Mouse (Mus musculus) lung, adult 2 months (tissue): ENCODE results near the gene Tlk2. TPM values are rescaled to one million over a fixed set of nuclear protein-coding genes. Genes with fewer than 3 reads are reported as not detected.
"Not testable (repeated sequence)": the region's sequence is repeated elsewhere in the genome, so short reads cannot be mapped to it uniquely, and the experiment has no call there.

Experiments used
- DNase-seq: peaks from one replicate; pipeline ENCODE4 v3.0.0; 2022
- H3K4me1 ChIP-seq: fragments of 200-500 bp; 2 replicates; pipeline ENCODE4 v1.6.1; 2011; ENCODE audit warnings: low read length; ENCODE audit not compliant: control insufficient read depth, insufficient read depth
- H3K4me3 ChIP-seq: fragments of 200-500 bp; replicated peaks from 2 replicates; pipeline ENCODE3; 2011; ENCODE audit warnings: low read depth, mild to moderate bottlenecking, control low read depth, low read length; ENCODE audit errors: extremely low read depth
- CTCF ChIP-seq: fragments of 200-500 bp; IDR thresholded peaks from 2 replicates; pipeline ENCODE4 v1.5.1; 2011; ENCODE audit warnings: mild to moderate bottlenecking, low read length, control low read depth; ENCODE audit not compliant: insufficient read depth
- POLR2A ChIP-seq: fragments of 200-500 bp; IDR thresholded peaks from 2 replicates; pipeline ENCODE4 v1.6.1; 2011; ENCODE audit warnings: low read depth, mild to moderate bottlenecking, control low read depth, low read length, borderline replicate concordance; ENCODE audit errors: extremely low read depth
- WGBS: fragments of 180-500 bp; shearing (Covaris S2); methylation state at CpG from one replicate; pipeline ENCODE4 v1.1.7; 2018; 5-methylcytosine and 5-hydroxymethylcytosine counted together
- polyA plus RNA-seq: library from polyadenylated mRNA; depleted of rRNA; stranded (reverse); fragments of >200 nt; gene quantifications from 2 replicates; pipeline ENCODE4 v1.2.3, GENCODE M21; 2012; rRNA removed

The Tlk2 gene
- 11.8 and 13.5 TPM in 2 replicates for polyA plus RNA-seq

DNA sequence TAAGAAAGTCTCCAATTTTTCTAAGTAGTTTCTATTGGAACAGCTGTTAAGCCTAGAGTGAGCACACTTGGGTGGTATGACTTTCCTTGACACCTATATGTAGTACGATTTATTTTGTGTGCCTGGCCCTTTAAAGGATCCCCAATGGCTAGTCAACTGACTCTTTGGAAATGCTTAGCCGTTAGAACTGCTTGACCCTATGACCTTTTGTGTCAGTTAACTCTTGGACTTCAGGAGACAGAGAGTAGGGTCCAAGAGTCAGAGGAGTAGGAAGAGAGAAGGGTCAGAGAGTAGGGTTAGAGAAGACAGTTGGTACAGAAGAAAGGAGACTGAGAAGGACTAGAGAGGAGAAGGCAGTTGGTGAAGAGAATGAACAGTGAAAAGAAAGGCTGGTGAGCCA lies at the start of gene Tlk2:
Gene Tlk2, plus strand, starts transcription at position 292 of the 400 bp plus-strand sequence.
- TF ChIP-seq POLR2A (no peak), CTCF (no peak)
- H3K4me1 ChIP-seq: peaks cover 12% of the 10 kb centered on the region
- no peak for DNase-seq
- H3K4me3 ChIP-seq: no peak within 1 kb of the TSS
- 46% methylated on average over 2 of the region's 2 CpGs for WGBS

DNA sequence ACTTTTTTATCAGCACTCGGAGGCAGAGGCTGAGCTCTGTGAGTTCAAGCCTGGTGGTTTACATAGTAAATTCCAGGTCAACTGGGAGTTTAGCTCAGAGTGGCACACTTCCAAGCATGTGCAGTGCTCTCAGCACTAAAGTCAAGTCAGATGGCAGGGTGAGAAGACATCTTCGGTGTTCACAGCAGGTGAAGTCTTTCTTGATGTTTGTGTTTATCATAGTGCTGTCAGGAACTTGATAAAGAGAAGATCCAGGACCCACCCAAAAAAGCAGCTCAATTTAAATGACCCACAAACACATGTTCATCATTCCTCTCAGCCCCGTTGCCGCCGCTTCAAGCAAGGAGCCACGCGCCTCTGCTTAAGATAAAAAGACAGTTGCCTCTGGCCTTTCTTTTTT lies 42.9 kb upstream of the Tlk2 start:
- DNase-seq: no peak
- WGBS: 82% methylated on average over 7 of the region's 7 CpGs
- TF ChIP-seq CTCF: no peak
- no peak for TF ChIP-seq POLR2A
- no peaks in the 10 kb centered on the region for H3K4me1 ChIP-seq
- H3K4me3 ChIP-seq: no peak overlapping the region

DNA sequence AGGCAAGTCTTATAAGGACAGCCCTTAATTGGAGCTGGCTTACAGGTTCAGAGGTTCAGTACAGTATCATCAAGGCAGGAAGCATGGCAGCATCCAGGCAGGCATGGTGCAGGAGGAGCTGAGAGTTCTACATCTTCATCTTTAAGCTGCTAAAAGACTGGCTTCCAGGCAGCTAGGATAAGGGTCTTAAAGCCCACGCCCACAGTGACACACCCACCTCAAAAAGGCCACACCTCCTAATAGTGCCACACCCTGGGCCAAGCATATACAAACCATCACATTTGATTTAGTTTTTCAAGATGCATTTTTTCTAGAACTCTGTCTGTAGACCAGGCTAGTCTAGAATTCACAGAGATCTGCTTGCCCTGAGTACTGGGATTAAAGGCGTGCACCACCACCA lies 41.4 kb upstream of the Tlk2 start:
- H3K4me3 ChIP-seq, DNase-seq, H3K4me1 ChIP-seq: not testable (repeated sequence)
- WGBS: 93% methylated on average over 2 of the region's 2 CpGs

DNA sequence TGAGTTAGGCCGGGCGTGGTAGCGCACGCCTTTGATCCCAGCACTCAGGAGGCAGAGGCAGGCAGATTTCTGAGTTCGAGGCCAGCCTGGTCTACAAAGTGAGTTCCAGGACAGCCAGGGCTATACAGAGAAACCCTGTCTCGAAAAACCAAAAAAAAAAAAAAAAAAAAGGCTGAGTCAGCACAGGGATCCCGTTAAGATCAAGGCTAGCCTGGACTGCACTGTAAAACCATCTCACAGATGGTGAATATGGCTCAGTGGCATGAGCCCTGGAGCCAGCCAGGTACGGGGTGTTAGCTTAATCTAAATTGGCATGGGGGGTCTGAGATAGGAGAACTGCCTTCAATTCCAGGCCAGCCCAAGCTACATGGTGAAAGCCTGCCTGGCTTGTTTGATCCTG lies 38.1 kb upstream of the Tlk2 start:
- H3K4me3 ChIP-seq, DNase-seq: not testable (repeated sequence)
- 93% methylated on average over 8 of the region's 8 CpGs for WGBS

DNA sequence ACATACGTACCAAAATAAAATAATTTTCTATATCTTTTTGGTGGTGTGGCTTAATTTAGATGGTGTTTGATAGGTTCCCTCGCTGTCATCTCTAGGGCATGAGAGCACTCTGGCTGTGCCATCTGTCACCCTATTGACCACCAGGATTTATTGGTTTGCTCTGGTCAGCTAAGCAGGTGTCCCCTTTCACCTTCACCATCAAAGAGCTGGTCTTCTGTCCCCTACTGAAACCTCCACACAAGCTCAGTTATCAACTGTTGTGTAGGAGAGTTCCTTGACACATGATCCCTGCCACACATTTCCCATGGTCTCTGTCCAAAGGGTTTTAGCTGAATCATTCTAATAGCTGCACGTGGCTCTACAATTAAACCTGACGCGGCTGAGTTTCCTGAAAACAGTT lies 37.5 kb upstream of the Tlk2 start:
- no peak for DNase-seq
- TF ChIP-seq CTCF: no peak
- TF ChIP-seq POLR2A: no peak
- 93% methylated on average over 5 of the region's 5 CpGs for WGBS
- Histone ChIP-seq H3K4me1 (no peaks in the 10 kb centered on the region), H3K4me3 (no peak overlapping the region)

More for the DNA sequence above, 38.1 kb upstream of the Tlk2 start:
- H3K4me1 ChIP-seq: not testable (repeated sequence)

DNA sequence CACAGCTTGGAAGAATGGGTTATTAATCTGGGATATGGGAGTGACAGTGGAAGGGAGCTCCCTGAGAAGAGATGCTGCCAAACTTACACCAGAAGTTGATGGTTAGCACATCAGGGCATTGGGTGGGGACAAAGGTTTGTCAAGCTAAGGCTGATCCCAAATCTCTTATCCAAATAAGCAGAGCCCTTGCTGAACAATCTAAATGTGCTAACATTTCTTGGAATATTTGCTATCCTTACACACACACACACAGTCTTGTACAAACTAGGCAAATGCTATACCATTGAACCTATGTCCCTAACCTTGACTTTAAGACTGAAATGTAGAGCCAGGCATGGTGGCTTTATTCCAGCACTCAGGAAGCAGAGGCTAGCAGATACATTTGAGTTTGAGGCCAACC lies 35.0 kb upstream of the Tlk2 start:
- Histone ChIP-seq H3K4me1 (no peaks in the 10 kb centered on the region), H3K4me3 (no peak overlapping the region)
- DNase-seq: no peak
- TF ChIP-seq POLR2A: no peak
- TF ChIP-seq CTCF: no peak

DNA sequence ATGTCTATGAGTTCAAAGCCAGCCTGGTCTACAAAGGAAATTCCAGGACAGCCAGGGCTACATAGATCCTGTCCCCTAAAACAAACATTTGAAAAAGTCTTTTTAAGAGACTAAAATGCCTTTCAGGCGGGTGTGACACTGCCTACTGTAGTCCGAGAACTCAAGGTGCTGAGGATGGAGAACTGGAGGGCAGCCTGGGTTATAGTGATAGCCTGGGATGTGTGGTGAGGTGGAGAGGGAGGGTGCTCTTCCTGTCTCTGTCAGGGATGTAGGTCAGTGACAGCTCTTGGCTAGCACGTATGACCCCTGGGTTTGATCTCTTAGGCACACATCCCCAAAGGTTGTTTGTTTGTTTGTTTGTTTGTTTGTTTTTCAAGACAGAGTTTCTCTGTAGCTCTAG lies 34.5 kb upstream of the Tlk2 start:
- Histone ChIP-seq H3K4me3 (no peak overlapping the region), H3K4me1 (no peaks in the 10 kb centered on the region)
- 77% methylated on average over 3 of the region's 3 CpGs for WGBS
- TF ChIP-seq POLR2A: no peak
- TF ChIP-seq CTCF: no peak
- DNase-seq: no peak

DNA sequence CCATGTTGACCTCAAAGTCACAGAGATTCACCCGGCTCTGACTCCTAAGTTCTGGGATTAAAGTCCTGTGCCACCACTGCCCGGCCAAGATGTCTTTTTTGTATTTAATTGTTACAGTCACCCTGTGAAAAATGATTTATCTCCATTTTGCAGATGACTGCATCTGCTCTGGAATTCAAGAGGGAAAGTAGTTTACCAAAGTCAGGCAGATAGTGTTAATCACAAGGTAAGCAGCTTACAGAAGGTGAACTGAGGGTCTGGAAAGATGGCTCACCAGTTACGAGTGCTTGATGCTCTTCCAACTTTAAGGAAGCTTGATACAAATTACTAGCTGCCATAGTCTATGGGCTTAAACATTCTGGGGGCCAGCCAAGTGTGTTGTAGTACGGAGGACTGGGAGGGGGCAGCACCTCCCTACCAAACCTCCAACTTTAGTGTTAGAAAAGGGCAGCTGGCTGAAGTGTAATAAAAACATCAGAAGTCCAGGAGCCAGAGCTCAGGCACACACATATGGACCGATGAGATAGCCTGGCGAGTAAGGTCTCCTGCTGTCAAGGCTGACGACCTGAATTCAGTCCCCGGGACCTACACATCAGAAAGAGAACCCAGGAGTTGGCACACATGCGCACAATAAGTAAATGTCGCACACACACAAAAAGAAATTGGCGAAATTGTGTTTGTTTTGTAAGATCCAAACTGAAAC lies 33.9 kb upstream of the Tlk2 start:
- H3K4me3 ChIP-seq: no peak overlapping the region
- DNase-seq: no peak
- WGBS: 69% methylated on average over 11 of the region's 11 CpGs
- TF ChIP-seq POLR2A: no peak
- no peak for TF ChIP-seq CTCF
- H3K4me1 ChIP-seq: no peaks in the 10 kb centered on the region

DNA sequence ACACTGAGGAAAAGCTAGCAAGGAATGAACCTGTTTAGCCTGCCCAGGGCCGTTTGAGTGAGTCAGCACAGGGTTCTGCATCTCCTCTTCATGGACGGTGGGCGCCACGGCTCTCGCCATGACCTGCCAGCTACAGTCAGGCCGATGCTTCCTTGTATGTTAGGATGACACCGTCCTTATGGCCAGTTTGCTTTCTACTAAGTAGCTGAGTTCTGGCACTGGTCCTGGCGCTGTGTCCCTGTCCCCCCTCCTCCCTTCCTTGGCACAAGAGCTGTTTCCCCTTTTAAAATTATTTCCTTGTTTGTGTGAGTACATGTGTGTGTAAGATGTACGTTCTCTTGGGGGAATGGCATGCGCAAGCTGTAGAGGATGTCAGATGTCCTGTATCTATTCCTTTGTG lies 33.4 kb upstream of the Tlk2 start:
- WGBS: 58% methylated on average over 10 of the region's 10 CpGs
- TF ChIP-seq POLR2A (no peak), CTCF (no peak)
- no peaks in the 10 kb centered on the region for H3K4me1 ChIP-seq
- H3K4me3 ChIP-seq: no peak overlapping the region
- no peak for DNase-seq

DNA sequence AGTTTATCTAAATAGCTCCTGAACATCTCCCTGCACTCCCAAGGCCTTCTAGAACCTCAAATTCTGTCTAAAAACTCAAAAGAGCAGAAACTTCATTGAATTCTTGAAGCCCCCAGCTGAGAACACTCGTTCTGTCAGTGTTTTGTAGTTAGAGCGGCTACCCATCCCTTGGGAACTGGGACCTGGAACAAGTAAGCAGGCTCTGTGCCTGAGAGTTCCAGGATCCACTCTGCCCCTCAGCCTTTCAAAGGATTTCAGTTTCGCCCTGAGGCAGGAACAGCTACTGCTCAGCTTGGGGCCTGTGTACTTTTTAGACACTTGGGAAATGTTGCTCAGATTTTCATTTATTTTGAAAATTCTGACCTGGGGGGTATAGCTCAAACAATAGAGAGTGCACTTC lies 32.0 kb upstream of the Tlk2 start, which contains the start of gene Gm10842:
Gene Gm10842, plus strand, starts transcription at position 301 of the 400 bp plus-strand sequence.
- no peak for DNase-seq
- no peak within 1 kb of the TSS for H3K4me3 ChIP-seq
- WGBS: 76% methylated on average over 3 of the region's 3 CpGs
- H3K4me1 ChIP-seq: no peaks in the 10 kb centered on the region
- TF ChIP-seq POLR2A (no peak), CTCF (no peak)
